Mouse (Mus musculus): ENCODE results near the gene Rrp36.

Rrp36 gene

DNA sequence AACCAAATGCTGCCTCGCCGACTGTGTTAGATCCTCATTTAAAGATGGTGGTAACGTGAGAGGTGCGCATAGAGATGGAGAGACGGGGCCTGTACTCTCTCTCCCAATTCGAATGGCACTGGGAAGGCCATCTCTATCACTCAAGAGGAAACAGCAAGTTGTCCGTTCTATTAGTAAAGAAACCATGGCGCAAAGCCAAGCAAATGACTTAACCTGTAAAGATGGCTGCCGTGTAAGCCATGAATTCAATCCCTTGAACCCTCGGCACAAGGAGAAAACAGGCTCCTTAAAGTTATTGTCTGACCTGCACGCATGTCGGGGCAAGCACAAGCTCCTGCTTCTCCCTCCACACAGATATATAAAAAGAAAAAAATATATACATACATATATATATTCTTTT is 56.4 kb downstream of the Rrp36 start:
- in situ Hi-C loops (cut with MboI): no loop called here

Data from mature B cell (primary cell).